Mouse (Mus musculus): ENCODE measurements around the gene 2210016F16Rik. TPM values are rescaled to one million over a fixed set of nuclear protein-coding genes. Genes with fewer than 3 reads are reported as not detected.
A peak's percentile ranks its signal among the peaks of the same experiment; 100 is the strongest.

The 2210016F16Rik gene
- total and polyA plus RNA-seq, 3 experiments, result 0.51 to 5.3 TPM; not detected in 1

DNA sequence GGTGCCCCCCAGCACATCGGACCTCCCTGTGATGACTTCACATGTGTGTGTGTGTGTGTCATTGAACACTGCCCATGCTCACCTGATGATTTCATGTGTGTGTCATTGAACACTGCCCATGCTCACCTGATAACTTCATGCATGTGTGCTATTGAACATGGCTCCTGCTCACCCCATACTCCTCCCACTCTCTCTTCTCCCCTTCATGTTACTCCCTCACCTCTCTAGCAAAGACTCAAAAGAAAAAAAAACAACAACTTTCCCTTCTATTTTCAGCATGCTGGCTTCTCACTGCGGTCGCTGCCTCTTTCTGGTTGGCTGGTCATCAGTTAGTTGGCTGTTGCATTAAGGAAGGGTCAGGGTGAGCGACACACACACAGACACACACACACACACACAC is 33.6 kb upstream of the 2210016F16Rik start:
- DNase-seq (ENCODE audit: extremely low read depth), result peak; percentile 33
- dilution Hi-C loops (cut with MboI; ENCODE audit: extremely low pct_ligation_motif_present, extremely low pct_unique_long_range_greater_than_20kb, low sequenced_read_pairs), result no loop called here
- in situ Hi-C loops (cut with MboI; ENCODE audit: low pct_ligation_motif_present, low pct_unique_long_range_greater_than_20kb, low sequenced_read_pairs), result no loop called here
- Histone ChIP-seq H3K4me2 (ENCODE audit: insufficient read depth, low read depth, poor library complexity, severe bottlenecking) (0 out of 2 replicates have a peak overlapping the region, but pooled peaks have one; percentile 2), H3K36me3 (replicated peaks in 1 of 2; ENCODE audit: control insufficient read depth in 1 of 2, insufficient read depth in 1 of 2, low read length in 1 of 2) (no peaks in the 10 kb centered on the region), H3K9me3 (replicated peaks; ENCODE audit: low read length) (peaks cover 9% of the 10 kb centered on the region), H3K27me3 (replicated peaks) (peaks cover 4% of the 10 kb centered on the region), H3K4me1 (ENCODE audit: control insufficient read depth in 1 of 2, insufficient read depth in 2 of 2) (peaks cover 3 to 12% of the 10 kb centered on the region in 2 experiments; a peak in 3 of 4 replicates), H3K27ac (ENCODE audit: insufficient read depth, low read depth) (no peak overlapping the region), H3K79me2 (replicated peaks; ENCODE audit: control insufficient read depth, extremely low read depth, insufficient read depth, poor library complexity, severe bottlenecking) (no peaks in the 10 kb centered on the region), H3K4me3 (replicated peaks in 1 of 3; ENCODE audit: low read depth in 2 of 3, low read length in 2 of 3, poor library complexity in 1 of 3) (peak overlapping the region in 1 of 3 experiments; percentile 5), H3K9ac (ENCODE audit: insufficient read depth, low read depth) (no peak overlapping the region)
- no peak for TF ChIP-seq CHD2 (IDR thresholded peaks at IDR 0.05; ENCODE audit: low read length)
- TF ChIP-seq MEF2A (IDR thresholded peaks at IDR 0.05; ENCODE audit: borderline replicate concordance, low read depth, low read length), result peak; percentile 52; the same call in 1 of the 2 replicates
- TF ChIP-seq KAT2A (IDR thresholded peaks at IDR 0.05; ENCODE audit: insufficient replicate concordance, low read length), result no peak
- TF ChIP-seq MAX (IDR thresholded peaks at IDR 0.05; ENCODE audit: low read length), result no peak
- no peak for TF ChIP-seq PAX5 (IDR thresholded peaks at IDR 0.05; ENCODE audit: low read length)
- TF ChIP-seq USF2 (conservative IDR thresholded peaks at IDR 0.05; ENCODE audit: low read depth, low read length), result no peak
- TF ChIP-seq MYC (IDR thresholded peaks at IDR 0.05; ENCODE audit: low read depth, low read length), result no peak
- peak; percentile 54; the same call in 1 of the 2 replicates for TF ChIP-seq ZNF384 (IDR thresholded peaks at IDR 0.05; ENCODE audit: low read depth, low read length)

DNA sequence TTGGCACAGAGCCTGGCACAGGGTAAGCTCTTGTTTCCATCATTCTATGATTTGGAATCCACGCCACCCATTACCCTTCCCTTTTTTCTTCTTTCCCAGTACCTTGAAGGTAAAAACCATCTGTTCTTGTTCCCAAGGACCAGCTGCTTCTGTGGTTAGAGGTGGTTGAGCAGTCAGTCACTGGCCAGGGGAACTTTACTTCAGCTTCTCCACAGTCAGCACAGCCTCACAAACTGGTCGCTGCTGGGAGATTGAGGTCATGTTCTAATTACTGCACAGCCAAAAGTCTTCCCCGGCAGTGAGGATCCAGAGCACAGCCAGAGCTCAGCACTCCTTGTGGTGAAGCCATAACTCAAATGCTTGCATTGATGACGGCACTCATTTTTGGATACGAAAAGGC is 30.8 kb upstream of the 2210016F16Rik start:
- Histone ChIP-seq H3K4me2 (ENCODE audit: insufficient read depth, low read depth, poor library complexity, severe bottlenecking) (no peak overlapping the region), H3K27ac (ENCODE audit: insufficient read depth, low read depth) (no peak overlapping the region), H3K36me3 (replicated peaks in 1 of 2; ENCODE audit: control insufficient read depth in 1 of 2, insufficient read depth in 1 of 2, low read length in 1 of 2) (peaks cover 0 to 5% of the 10 kb centered on the region in 2 experiments), H3K79me2 (replicated peaks; ENCODE audit: control insufficient read depth, extremely low read depth, insufficient read depth, poor library complexity, severe bottlenecking) (0 out of 2 replicates have a peak, but pooled peaks cover 2% of the 10 kb centered on the region), H3K9me3 (replicated peaks; ENCODE audit: low read length) (peaks cover 19% of the 10 kb centered on the region), H3K4me3 (replicated peaks in 1 of 3; ENCODE audit: low read depth in 2 of 3, low read length in 2 of 3, poor library complexity in 1 of 3) (no peak overlapping the region), H3K9ac (ENCODE audit: insufficient read depth, low read depth) (no peak overlapping the region), H3K27me3 (replicated peaks) (no peaks in the 10 kb centered on the region), H3K4me1 (ENCODE audit: control insufficient read depth in 1 of 2, insufficient read depth in 2 of 2) (peaks cover 3 to 10% of the 10 kb centered on the region in 2 experiments; a peak in 3 of 4 replicates)
- dilution Hi-C loops (cut with MboI; ENCODE audit: extremely low pct_ligation_motif_present, extremely low pct_unique_long_range_greater_than_20kb, low sequenced_read_pairs), result no loop called here
- TF ChIP-seq POLR2A (IDR thresholded peaks at IDR 0.05; ENCODE audit: low read depth, low read length) (no peak), NELFE (IDR thresholded peaks at IDR 0.05; ENCODE audit: low read depth, low read length) (no peak)
- in situ Hi-C loops (cut with MboI; ENCODE audit: low pct_ligation_motif_present, low pct_unique_long_range_greater_than_20kb, low sequenced_read_pairs), result no loop called here
- no peak for DNase-seq (ENCODE audit: extremely low read depth)

DNA sequence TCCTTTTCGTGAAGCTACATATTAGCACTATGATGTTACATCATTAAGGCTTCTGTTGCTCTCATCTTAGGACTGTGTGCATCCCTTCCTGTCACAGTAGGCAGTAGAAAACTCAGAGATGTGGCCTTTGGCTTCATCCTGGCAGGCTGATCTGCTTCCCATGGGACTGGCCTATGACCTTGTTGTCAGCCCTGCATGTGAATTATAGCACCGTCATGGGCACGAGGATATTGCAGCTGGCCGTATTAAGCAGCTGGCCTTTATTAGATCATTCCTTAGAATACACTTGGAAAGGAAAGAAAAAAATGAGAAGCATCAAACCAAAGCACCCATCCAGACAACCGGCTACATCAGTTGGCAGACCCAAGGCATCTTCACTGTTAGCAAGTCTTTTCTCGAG is 30.3 kb upstream of the 2210016F16Rik start:
- H3K36me3 ChIP-seq (replicated peaks in 1 of 2; ENCODE audit: control insufficient read depth in 1 of 2, insufficient read depth in 1 of 2, low read length in 1 of 2), result peaks cover 0 to 8% of the 10 kb centered on the region in 2 experiments
- H3K9ac ChIP-seq (ENCODE audit: insufficient read depth, low read depth), result no peak overlapping the region
- H3K4me3 ChIP-seq (replicated peaks in 1 of 3; ENCODE audit: low read depth in 2 of 3, low read length in 2 of 3, poor library complexity in 1 of 3), result no peak overlapping the region
- H3K27ac ChIP-seq (ENCODE audit: insufficient read depth, low read depth), result no peak overlapping the region
- H3K27me3 ChIP-seq (replicated peaks), result no peaks in the 10 kb centered on the region
- DNase-seq (ENCODE audit: extremely low read depth), result no peak
- in situ Hi-C loops (cut with MboI; ENCODE audit: low pct_ligation_motif_present, low pct_unique_long_range_greater_than_20kb, low sequenced_read_pairs), result no loop called here
- TF ChIP-seq NRF1 (IDR thresholded peaks at IDR 0.05; ENCODE audit: low read depth, low read length) (no peak), TCF12 (IDR thresholded peaks at IDR 0.05; ENCODE audit: low read depth, low read length) (no peak), TBP (conservative IDR thresholded peaks at IDR 0.05; ENCODE audit: low read depth, low read length) (no peak), POLR2A (IDR thresholded peaks at IDR 0.05; ENCODE audit: low read depth, low read length) (no peak), NELFE (IDR thresholded peaks at IDR 0.05; ENCODE audit: low read depth, low read length) (no peak), HCFC1 (IDR thresholded peaks at IDR 0.05; ENCODE audit: low read depth, low read length) (no peak), ZKSCAN1 (IDR thresholded peaks at IDR 0.05; ENCODE audit: borderline replicate concordance, low read depth, low read length) (no peak)
- 0 out of 2 replicates have a peak, but pooled peaks cover 2% of the 10 kb centered on the region for H3K79me2 ChIP-seq (replicated peaks; ENCODE audit: control insufficient read depth, extremely low read depth, insufficient read depth, poor library complexity, severe bottlenecking)
- peaks cover 3 to 10% of the 10 kb centered on the region in 2 experiments; a peak in 3 of 4 replicates for H3K4me1 ChIP-seq (ENCODE audit: control insufficient read depth in 1 of 2, insufficient read depth in 2 of 2)
- dilution Hi-C loops (cut with MboI; ENCODE audit: extremely low pct_ligation_motif_present, extremely low pct_unique_long_range_greater_than_20kb, low sequenced_read_pairs), result no loop called here
- H3K9me3 ChIP-seq (replicated peaks; ENCODE audit: low read length), result peaks cover 19% of the 10 kb centered on the region
- H3K4me2 ChIP-seq (ENCODE audit: insufficient read depth, low read depth, poor library complexity, severe bottlenecking), result no peak overlapping the region
